Mouse (Mus musculus): ENCODE data around the gene Hhipl1.

Hhipl1 gene

GRCm38 (mm10) chr12:108305812-108306794 is at the start of gene Hhipl1:
Gene Hhipl1 (plus strand): TSS chr12:108306270.
- DNase-seq (ENCODE audit: low spot score): peak; percentile 68

DNA sequence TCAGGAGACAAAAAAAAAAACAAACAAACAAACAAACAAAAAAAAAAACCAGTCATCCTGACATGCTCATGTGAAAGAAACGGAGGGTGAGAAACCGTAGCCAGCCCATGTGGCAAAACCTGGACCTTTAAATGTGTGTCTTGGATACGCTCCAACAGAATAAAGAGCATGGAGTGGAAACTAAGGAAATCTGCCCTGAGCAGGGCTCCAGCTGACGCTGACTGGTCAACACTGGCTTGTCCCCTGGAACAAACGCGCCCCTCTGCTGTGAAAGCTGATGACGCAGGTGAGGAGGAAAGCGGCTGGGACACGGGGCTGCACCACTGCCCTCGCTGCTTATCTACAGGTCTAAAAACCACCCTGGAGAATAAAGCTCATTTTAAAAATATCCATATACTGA is 49.3 kb upstream of the Hhipl1 start:
- DNase-seq (ENCODE audit: low spot score): no peak

DNA sequence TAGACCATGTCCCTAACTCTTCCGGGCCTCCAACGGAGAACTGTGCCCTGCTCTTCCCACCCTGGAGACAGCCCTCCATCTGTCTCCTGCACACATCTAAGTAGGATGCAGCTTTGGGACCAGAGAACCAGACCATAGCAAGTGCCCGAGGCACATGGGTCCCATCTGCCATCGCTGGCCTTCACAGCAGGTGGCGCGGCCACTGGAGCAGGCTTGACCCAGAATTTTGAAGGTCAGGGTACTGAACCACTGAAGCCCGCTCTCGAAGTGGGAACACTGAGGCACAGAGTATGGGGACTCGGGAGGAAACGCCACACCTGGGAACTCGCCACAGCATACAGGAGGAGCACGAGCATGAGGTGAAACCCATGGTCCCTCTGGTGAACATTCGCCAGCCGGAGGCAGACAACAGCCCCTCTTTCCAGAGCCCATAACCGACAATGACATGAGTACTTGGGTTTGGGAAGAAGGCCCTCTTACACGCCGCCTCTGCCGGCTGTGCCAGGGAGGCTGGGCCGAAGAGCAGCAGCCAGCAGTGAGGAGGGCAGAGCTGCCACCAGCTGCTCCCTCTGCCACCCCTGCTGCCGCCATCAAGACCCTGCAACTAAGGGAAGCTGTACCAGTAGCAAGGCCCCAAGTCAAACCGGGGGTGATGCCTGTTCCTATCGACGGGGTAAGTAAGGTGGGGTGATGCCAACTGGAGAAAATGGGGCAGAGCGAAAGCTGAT is 46.6 kb upstream of the Hhipl1 start:
- no peak for DNase-seq (ENCODE audit: low spot score)

DNA sequence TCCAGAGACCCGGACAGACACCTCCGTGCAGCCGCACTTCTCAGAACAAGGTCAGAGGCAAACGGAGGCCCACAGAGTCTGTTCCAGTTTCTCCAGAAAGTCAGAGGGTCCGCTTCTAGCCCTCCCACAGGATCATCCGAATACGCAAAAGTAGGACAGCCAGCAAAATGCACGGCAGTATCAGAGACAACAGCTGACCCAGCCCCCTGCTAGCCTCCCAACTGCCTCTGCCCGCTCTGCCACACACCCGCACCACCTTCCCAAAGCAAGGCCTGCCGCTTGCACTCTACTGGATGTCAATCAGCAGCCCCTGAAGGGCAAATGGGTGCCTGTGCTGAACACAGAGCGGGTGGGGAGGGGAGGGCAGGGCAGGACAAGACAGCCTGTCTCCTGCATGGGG is 45.1 kb upstream of the Hhipl1 start:
- DNase-seq (ENCODE audit: low spot score): peak; percentile 62

GRCm38 (mm10) chr12:108264918-108265317 is 41.2 kb upstream of the Hhipl1 start:
- no peak for DNase-seq (ENCODE audit: low spot score)

DNA sequence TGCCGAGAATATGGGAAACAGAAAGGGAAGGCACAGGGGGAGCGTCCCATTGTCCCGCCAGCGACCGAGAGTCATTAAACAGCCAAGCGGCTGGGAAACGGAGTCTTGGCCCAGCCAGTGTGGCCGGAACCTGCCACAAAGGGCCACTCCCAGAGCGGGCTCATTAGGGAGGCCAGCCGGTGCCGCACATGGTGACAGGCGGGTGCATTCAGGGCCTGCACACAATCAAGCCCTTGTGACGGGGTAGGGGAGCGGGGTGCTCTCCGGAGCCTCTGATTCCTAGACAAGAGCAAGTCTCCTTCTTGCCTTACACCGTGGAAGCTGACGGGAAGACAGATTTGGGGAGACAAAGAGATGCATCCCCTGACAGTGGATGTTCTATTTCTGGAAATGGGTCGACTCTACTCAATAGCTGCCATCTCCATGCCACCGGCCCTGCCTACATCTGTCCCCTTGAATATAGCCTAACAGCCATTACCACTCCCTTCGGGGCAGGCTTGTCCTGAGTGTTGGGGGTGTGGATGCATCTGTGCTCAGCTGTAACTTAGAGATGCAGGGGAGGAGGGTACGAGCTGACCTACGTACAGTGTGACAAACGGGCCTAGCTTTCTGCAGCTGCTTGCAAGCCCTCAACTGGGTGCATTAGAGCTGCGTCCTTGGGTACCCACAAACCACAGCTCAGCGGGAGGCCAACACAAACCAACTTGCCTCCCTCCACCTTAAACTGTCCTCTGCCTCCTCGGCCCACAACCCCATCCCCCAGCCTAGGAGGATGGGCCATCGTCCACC is 40.0 kb upstream of the Hhipl1 start:
- DNase-seq (ENCODE audit: low spot score): peak; percentile 84

- peak; percentile 11 for DNase-seq (ENCODE audit: low spot score)
These were observed 38.4 kb upstream of the Hhipl1 start for GRCm38 (mm10) chr12:108267653-108268052.

DNA sequence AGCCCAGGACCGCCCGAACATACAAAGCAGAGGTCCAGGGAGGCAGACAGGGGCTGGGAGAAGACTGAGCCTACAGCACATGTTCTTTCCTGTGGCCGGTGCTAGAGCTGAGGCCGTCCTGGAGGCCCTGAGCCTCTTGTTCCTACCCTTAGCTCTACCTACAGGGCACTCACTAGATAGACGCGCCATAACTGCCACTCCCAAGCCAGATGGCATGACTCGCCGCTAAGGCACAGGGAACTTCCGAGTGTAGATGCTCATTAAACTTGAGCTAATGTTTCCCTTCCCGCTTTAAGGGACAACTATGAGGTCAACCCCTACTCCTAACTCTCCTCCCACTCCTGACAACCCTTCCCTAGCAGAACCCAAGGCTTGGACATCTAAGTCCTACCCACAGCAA is 37.1 kb upstream of the Hhipl1 start:
- DNase-seq (ENCODE audit: low spot score): no peak

DNA sequence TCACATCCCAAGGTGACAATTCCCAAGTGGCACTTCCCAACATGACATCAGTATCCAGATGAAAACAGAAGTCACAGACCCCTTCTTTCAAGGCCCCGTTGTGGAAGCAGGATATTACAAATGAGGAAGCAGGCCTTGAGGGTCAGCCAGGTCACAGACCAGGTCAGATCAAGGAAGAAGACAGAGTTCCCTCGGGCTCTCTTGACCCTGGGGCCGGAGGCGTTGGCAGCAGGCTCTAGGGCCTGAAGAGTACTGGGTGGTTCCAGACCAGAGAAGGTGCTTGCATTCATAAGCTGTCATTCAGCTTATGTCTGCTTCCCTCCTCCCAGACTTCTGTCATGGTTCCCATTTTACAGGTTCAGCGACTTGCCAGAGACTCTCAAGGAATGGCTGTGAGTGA is 36.4 kb upstream of the Hhipl1 start:
- DNase-seq (ENCODE audit: low spot score): no peak

GRCm38 (mm10) chr12:108270240-108270919 is 35.7 kb upstream of the Hhipl1 start:
- DNase-seq (ENCODE audit: low spot score): no peak

DNA sequence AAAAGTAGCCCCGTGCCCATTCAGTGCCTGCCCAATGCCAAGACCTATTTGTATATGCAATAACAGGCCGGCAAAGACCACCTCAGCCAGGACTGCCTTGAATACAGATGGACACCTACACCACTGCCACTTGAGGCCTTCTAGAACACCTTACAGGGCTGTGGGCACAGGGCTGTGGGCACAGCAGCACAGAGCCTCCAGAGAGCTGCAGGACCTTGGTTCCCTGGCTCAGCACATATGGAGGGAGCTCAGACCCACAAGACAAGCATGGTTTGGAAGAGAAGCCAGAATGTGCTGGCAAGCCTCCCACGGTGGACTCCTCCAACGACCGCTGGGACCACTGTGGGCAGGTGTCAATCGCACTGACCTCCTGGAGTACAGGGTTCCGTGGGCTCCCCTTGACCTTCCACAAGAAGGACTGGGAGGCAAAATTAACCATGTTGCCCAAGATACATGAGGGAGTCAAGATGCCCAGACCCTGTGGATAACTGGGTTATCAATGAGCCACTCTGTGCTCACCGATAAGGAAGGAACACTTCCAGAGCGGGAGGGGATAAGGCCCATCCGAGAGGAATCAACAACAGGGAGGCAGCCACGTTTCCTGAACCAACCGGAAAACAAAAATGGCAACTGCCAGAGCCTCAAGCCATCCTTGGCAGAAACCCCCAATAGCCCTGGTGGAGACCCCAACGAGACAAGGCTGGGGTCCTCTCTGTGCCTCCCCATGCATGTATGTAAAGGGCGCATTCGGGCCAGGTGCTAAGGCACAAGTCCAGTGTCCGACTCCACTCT is 34.5 kb upstream of the Hhipl1 start:
- no peak for DNase-seq (ENCODE audit: low spot score)

DNA sequence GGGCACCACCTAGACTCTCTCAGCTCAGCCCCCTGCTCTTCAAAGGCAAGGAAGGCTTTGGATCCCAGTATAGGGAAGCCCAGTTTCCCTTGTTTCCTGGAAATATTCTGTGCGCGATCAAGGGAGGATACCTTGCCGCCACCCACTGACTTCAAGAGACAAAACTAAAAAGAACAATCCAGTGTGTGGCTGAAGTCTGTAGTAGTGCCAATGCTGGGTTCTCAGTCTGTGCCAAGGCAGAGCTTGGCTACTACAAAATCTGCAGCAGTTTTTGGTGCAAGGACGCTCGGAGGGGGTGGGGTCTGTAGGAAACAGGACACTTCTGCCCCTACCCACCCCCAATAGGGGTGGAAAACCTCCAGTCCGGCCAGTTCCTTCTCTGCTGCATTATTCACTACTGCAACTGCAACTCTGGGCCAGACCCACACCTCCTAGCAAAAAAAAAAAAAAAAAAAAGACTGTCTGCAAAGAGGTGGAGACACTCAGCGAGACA is 33.9 kb upstream of the Hhipl1 start:
- no peak for DNase-seq (ENCODE audit: low spot score)

GRCm38 (mm10) chr12:108273466-108274312 is 32.4 kb upstream of the Hhipl1 start:
- DNase-seq (ENCODE audit: low spot score): no peak

- DNase-seq (ENCODE audit: low spot score): no peak
These were observed 31.8 kb upstream of the Hhipl1 start for GRCm38 (mm10) chr12:108274313-108274595.

GRCm38 (mm10) chr12:108274661-108275507 is 31.2 kb upstream of the Hhipl1 start, which contains the start of gene Ccdc85c:
Gene Ccdc85c (minus strand): TSS chr12:108275425.
- DNase-seq (ENCODE audit: low spot score): no peak

DNA sequence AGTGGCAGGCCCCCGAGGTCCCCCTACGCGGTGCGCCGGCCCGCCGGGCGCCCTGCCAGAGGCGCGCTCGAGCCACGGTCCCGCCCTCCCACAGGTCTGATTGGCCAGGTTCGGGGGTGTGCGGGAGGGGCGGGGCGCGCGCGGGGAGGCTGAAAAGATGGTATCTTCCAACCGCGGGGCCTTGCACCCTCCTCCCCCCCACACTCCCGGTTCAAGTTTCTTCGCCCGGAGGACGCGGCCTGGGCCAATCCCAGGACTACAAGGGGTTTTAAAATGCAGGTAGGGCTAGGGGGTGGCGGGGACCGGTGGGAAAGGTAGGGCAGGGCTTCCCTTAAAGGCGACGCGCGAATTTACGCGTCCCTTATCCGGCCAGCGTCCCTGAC is 30.6 kb upstream of the Hhipl1 start:
- peak; percentile 98 for DNase-seq (ENCODE audit: low spot score)

DNA sequence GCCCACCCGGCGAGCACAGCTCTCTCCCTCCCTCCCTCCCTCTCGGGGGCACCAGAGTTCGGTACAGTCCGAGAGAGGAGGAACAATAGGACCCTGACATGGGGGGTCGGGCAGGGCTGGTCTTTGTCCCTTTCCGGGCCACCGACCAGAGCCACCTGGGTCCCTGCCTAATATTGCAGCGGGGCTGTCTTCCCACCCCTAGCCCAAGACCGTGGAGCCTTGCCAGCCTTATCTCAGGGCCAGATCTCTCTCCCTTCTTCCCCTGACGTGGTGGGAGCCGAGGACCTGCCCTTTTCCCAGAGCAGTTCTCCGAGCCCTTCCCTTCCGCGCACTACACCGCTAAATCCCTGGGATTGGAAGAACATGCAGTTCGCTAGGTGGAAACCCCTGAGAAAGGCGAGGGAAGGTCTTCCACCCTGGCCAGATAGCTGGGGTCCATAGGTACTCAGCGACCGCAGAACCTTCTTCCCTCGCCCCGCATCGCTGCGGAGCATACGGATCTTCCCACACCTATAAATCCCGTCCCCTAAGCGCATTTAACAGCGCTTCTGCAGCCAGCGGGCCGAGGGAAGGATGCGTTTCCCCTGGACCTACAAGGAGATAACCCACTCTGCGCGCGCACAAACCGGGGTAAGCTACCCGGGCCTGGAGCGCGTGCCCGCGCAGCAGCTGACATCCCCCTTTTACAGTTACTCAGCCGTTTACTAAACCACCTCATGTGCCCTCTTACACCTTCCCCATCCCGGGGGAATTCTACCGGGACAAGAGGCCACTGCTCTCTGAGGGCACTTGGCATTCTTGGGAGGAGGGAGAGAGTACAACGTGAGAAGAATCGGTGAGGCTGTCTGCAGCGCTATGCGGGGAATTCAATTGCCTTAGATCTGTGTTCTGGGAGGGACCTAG is 29.9 kb upstream of the Hhipl1 start:
- DNase-seq (ENCODE audit: low spot score): peak; percentile 68

GRCm38 (mm10) chr12:108277341-108277841 is 28.7 kb upstream of the Hhipl1 start:
- peak; percentile 68 for DNase-seq (ENCODE audit: low spot score)
